Mouse (Mus musculus): ENCODE measurements at regions not wholly inside any gene's neighbourhood (a gene's known extent, or its start where the extent isn't known, plus 50 kb on each side); places are given as distances from the start of the nearest gene placed in this dataset.

- no peak for DNase-seq
Measured at GRCm38 (mm10) chr5:39173491-39173890, 296.9 kb upstream of the Clnk start.

- peak; percentile 12 for DNase-seq
Measured at GRCm38 (mm10) chr5:39159651-39160050, 283.0 kb upstream of the Clnk start.

GRCm38 (mm10) chr5:39155763-39156162, 279.2 kb upstream of the Clnk start:
- DNase-seq, result no peak

- no peak for DNase-seq
Measured at GRCm38 (mm10) chr5:39153291-39153794, 276.7 kb upstream of the Clnk start.

GRCm38 (mm10) chr5:39151917-39152316, 275.3 kb upstream of the Clnk start:
- no peak for DNase-seq

- no peak for DNase-seq
Measured at GRCm38 (mm10) chr5:39150891-39151290, 274.3 kb upstream of the Clnk start.

GRCm38 (mm10) chr5:39145658-39146057, 269.0 kb upstream of the Clnk start:
- no peak for DNase-seq

GRCm38 (mm10) chr5:39144225-39144624, 267.6 kb upstream of the Clnk start:
- no peak for DNase-seq

GRCm38 (mm10) chr5:39143648-39144047, 267.0 kb upstream of the Clnk start:
- DNase-seq, result no peak

GRCm38 (mm10) chr5:39138375-39138774, 261.8 kb upstream of the Clnk start:
- DNase-seq, result no peak

GRCm38 (mm10) chr5:39128931-39129330, 252.3 kb upstream of the Clnk start:
- no peak for DNase-seq

- no peak for DNase-seq
Measured at GRCm38 (mm10) chr5:39126833-39127232, 250.2 kb upstream of the Clnk start.

GRCm38 (mm10) chr5:39126270-39126691, 249.7 kb upstream of the Clnk start:
- DNase-seq, result no peak

GRCm38 (mm10) chr5:39110336-39110735, 233.7 kb upstream of the Clnk start:
- no peak for DNase-seq

- no peak for DNase-seq
Measured at GRCm38 (mm10) chr5:39109526-39109925, 232.9 kb upstream of the Clnk start.

- no peak for DNase-seq
Measured at GRCm38 (mm10) chr5:39099113-39099512, 222.5 kb upstream of the Clnk start.

GRCm38 (mm10) chr5:39094875-39095274, 218.3 kb upstream of the Clnk start:
- DNase-seq, result no peak

- DNase-seq, result peak; percentile 11
Measured at GRCm38 (mm10) chr5:39076555-39077178, 200.1 kb upstream of the Clnk start.

- no peak for DNase-seq
Measured at GRCm38 (mm10) chr5:39069683-39070082, 193.1 kb upstream of the Clnk start.

GRCm38 (mm10) chr5:39063061-39063460, 186.4 kb upstream of the Clnk start:
- peak; percentile 21 for DNase-seq

GRCm38 (mm10) chr5:39052490-39053250, 176.1 kb upstream of the Clnk start:
- no peak for DNase-seq

- DNase-seq, result no peak
Measured at GRCm38 (mm10) chr5:39050512-39050911, 173.9 kb upstream of the Clnk start.

- DNase-seq, result no peak
Measured at GRCm38 (mm10) chr5:39049141-39049540, 172.5 kb upstream of the Clnk start.

GRCm38 (mm10) chr5:39040467-39040866, 163.9 kb upstream of the Clnk start:
- DNase-seq, result no peak

Data from right cerebral cortex, postnatal 14 days (tissue).